Mouse (Mus musculus) heart, postnatal 0 days (tissue): ENCODE data around the gene Ripor3.

Experiments used
- CTCF ChIP-seq: IDR thresholded peaks from 2 replicates; pipeline ENCODE4 v1.5.1; 2016; ENCODE audit warnings: antibody characterized with exemption, control low read depth, low read depth
- EP300 ChIP-seq: IDR thresholded peaks from 2 replicates; pipeline ENCODE4 v1.6.1; 2016; ENCODE audit warnings: antibody characterized with exemption, low read depth

GRCm38 (mm10) chr2:168005616-168006015 lies 4.8 kb downstream of the Ripor3 start:
- TF ChIP-seq EP300 (no peak), CTCF (no peak)
